ENCODE assay signal across 9 mouse cellular contexts in the genomic region with DNA sequence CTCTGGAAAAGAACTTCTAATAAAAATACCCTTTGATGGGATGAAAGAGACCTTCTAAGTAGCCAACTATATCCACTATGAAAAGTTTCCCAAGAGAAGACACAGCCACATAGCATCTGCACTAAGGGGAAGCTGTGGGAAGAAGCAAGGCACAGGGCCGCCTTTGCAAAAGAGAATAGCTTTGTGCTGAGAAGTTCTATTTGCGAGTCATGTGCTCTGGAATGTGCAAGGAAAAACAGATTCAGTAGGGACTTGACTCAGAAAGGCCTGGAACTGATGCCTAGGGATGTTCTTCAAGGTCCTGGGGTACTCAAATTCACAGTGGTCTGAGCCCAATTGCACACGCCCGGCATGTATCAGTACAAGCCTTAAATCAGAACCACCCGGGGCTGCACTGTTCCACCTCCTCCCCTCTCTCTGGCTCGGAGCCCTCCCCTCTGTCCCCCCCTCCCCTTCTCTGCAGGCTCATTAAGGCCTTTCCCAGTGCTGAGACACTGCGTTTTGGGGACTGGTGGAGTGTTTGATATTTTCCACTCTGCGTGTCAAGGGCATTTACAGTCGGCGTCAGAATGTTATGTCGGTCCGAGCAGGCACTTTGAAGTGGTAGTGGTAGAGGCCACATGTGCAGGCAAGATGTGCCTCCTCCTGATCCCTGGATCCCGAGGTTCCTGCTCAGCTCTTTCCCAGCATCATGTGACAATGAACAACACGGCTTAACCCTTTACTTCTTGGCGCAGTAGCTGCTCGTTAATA.
DNase-seq lines count a peak whose midpoint lies in the region; ATAC-seq and TF ChIP-seq lines count a peak whose summit lies in the region.
"Had no signal": no experiment of that assay in that cellular context is flagged by ENCODE, and none has a peak within 500 bp of the region (broad histone marks: within the 10 kb centered on the region; RNA-seq: fewer than 3 reads in every experiment).

No protein-coding gene starts in this region.

- ATAC-seq in forebrain, postnatal 0 days, result peak; percentile 47
- peak; percentile 79 for ATAC-seq in neural tube, embryonic 14.5 days (ENCODE audit: low read depth)
- no peak for ATAC-seq in megakaryocyte, adult 5-6 weeks (ENCODE audit: poor library complexity, severe bottlenecking)

- no peaks in the 10 kb centered on the region for H3K9me3 ChIP-seq in forebrain, postnatal 0 days (ENCODE audit: low read length)
- no peaks in the 10 kb centered on the region for H3K9me3 ChIP-seq in neural tube, embryonic 14.5 days (ENCODE audit: control insufficient read depth, low read length)
- H3K9me3 ChIP-seq: neural tube, embryonic 12.5 days had no signal

- no peaks in the 10 kb centered on the region for H3K27me3 ChIP-seq in forebrain, postnatal 0 days (ENCODE audit: insufficient read depth, low read length)
- no peaks in the 10 kb centered on the region for H3K27me3 ChIP-seq in neural tube, embryonic 14.5 days (ENCODE audit: control insufficient read depth, insufficient read depth, low read length)
- H3K27me3 ChIP-seq: neural tube, embryonic 12.5 days had no signal

- WGBS in forebrain, postnatal 0 days, result 41% methylated on average over 16 of the region's 16 CpGs
- 58% methylated on average over 16 of the region's 16 CpGs for WGBS in neural tube, embryonic 14.5 days

- no peak overlapping the region for H3K27ac ChIP-seq in forebrain, postnatal 0 days (ENCODE audit: low read depth, low read length)
- no peak overlapping the region for H3K27ac ChIP-seq in neural tube, embryonic 14.5 days (ENCODE audit: low read depth, low read length)
- H3K27ac ChIP-seq: neural tube, embryonic 12.5 days had no signal

- no peak overlapping the region for H3K4me3 ChIP-seq in forebrain, postnatal 0 days (ENCODE audit: low read depth, low read length)
- H3K4me3 ChIP-seq in neural tube, embryonic 14.5 days (ENCODE audit: low read depth, low read length), result no peak overlapping the region
- H3K4me3 ChIP-seq: neural tube, embryonic 12.5 days had no signal

- H3K4me1 ChIP-seq in forebrain, postnatal 0 days (ENCODE audit: insufficient read depth), result no peaks in the 10 kb centered on the region
- no peaks in the 10 kb centered on the region for H3K4me1 ChIP-seq in neural tube, embryonic 14.5 days (ENCODE audit: control insufficient read depth, insufficient read depth, low read length)
- H3K4me1 ChIP-seq: neural tube, embryonic 12.5 days had no signal

- no peaks in the 10 kb centered on the region for H3K36me3 ChIP-seq in forebrain, postnatal 0 days (ENCODE audit: insufficient read depth)
- no peaks in the 10 kb centered on the region for H3K36me3 ChIP-seq in neural tube, embryonic 14.5 days (ENCODE audit: control insufficient read depth, insufficient read depth, low read length)
- H3K36me3 ChIP-seq: neural tube, embryonic 12.5 days had no signal

- peak; percentile 3 for DNase-seq in kidney, postnatal 14 days
- DNase-seq in kidney, adult 9 months, result no peak
- peak; percentile 53 for DNase-seq in embryo, embryonic 11.5 days (ENCODE audit: low read depth, low spot score)
- no peak for DNase-seq in forebrain, postnatal 0 days
- DNase-seq in frontal cortex, adult 2 months (ENCODE audit: extremely low spot score in 1 of 2, low spot score in 1 of 2), result no peak
- no peak for DNase-seq in frontal cortex, postnatal 25 days (ENCODE audit: low spot score in 2 of 2)

- H3K4me2 ChIP-seq in forebrain, postnatal 0 days (ENCODE audit: low read depth), result peak overlapping the region; percentile 17; the same call in 1 of the 2 replicates
- no peak overlapping the region for H3K4me2 ChIP-seq in neural tube, embryonic 14.5 days (ENCODE audit: low read depth, low read length)
- H3K4me2 ChIP-seq: neural tube, embryonic 12.5 days had no signal

- H3K9ac ChIP-seq in forebrain, postnatal 0 days, result no peak overlapping the region
- no peak overlapping the region for H3K9ac ChIP-seq in neural tube, embryonic 14.5 days (replicated peaks; ENCODE audit: low read depth, low read length)
- H3K9ac ChIP-seq: neural tube, embryonic 12.5 days had no signal

- no peak for TF ChIP-seq CTCF in forebrain, postnatal 0 days (IDR thresholded peaks at IDR 0.05; ENCODE audit: low read depth)

Comparison
In these comparisons a context has a peak if more than half of its experiments do, and no peak if none do; other contexts are left out.
1. DNase-seq: peak in kidney, postnatal 14 days (single experiment) and embryo, embryonic 11.5 days (single experiment); none in kidney, adult 9 months (single experiment), forebrain, postnatal 0 days (single experiment), frontal cortex, adult 2 months (0 of 2) and frontal cortex, postnatal 25 days (0 of 2).